ENCODE assay signal across 8 mouse cellular contexts in genomic region chr3:108563309-108563708, GRCm38 (mm10). TPM values are rescaled to one million over a fixed set of nuclear protein-coding genes. Genes with fewer than 3 reads are reported as not detected.
DNase-seq lines count a peak whose midpoint lies in the region; ATAC-seq lines count a peak whose summit lies in the region.

No protein-coding gene starts in this region.

- H3K36me3 ChIP-seq in hindbrain, embryonic 12.5 days = peaks cover 18% of the 10 kb centered on the region

- no peaks in the 10 kb centered on the region for H3K27me3 ChIP-seq in hindbrain, embryonic 12.5 days

- 0 out of 2 replicates have a peak overlapping the region, but pooled peaks have one; percentile 37 for H3K9ac ChIP-seq in hindbrain, embryonic 12.5 days

- peaks cover 22% of the 10 kb centered on the region for H3K4me1 ChIP-seq in hindbrain, embryonic 12.5 days

- no peak for ATAC-seq in hindbrain, embryonic 12.5 days (ENCODE audit: low FRiP score)

- H3K9me3 ChIP-seq in hindbrain, embryonic 12.5 days (replicated peaks) = no peaks in the 10 kb centered on the region

- peak overlapping the region; percentile 80 for H3K27ac ChIP-seq in hindbrain, embryonic 12.5 days

- peak; percentile 86 for DNase-seq in R1 (ENCODE audit: low read depth, low spot score)
- peak; percentile 91 to 92 for DNase-seq in cerebellum, postnatal 10 days
- peak; percentile 56 to 73 for DNase-seq in frontal cortex, postnatal 10 days (ENCODE audit: low spot score in 2 of 2)
- peak; percentile 63 to 81 for DNase-seq in layer of hippocampus, postnatal 14 days (ENCODE audit: low spot score in 2 of 2)
- peak; percentile 87 for DNase-seq in lung, postnatal 14 days
- DNase-seq in ovary, postnatal 36 days (ENCODE audit: low spot score) = peak; percentile 69
- DNase-seq in thymus, postnatal 14 days = peak; percentile 84

- WGBS in hindbrain, embryonic 12.5 days = 13% methylated on average over 4 of the region's 4 CpGs

- H3K4me3 ChIP-seq in hindbrain, embryonic 12.5 days = peak overlapping the region; percentile 73

- peak overlapping the region; percentile 63 for H3K4me2 ChIP-seq in hindbrain, embryonic 12.5 days (replicated peaks)

RNA-seq across cellular contexts. Expression of gene Tmem167b, which starts 1.0 kb away (rescaled TPM):
- 60.3 and 66.8 TPM in 2 replicates for polyA plus RNA-seq in hindbrain, embryonic 12.5 days (2016; fragmentation: Nextera tagmentation; extraction: Ambion mirVana)
- 10 to 100 TPM; 44.4 to 45.3 TPM for total RNA-seq in layer of hippocampus, postnatal 14 days (2021)

RNA-seq across cellular contexts. Expression of gene Taf13, which starts 8.2 kb away (rescaled TPM):
- 66.0 and 70.5 TPM in 2 replicates for polyA plus RNA-seq in hindbrain, embryonic 12.5 days (2016; fragmentation: Nextera tagmentation; extraction: Ambion mirVana)
- total RNA-seq in layer of hippocampus, postnatal 14 days (2021) = 10 to 100 TPM; 37.0 to 43.6 TPM

RNA-seq across cellular contexts. Expression of gene 5330417C22Rik, which starts 27.0 kb away (rescaled TPM):
- 3.1 and 5.9 TPM in 2 replicates for polyA plus RNA-seq in hindbrain, embryonic 12.5 days (2016; fragmentation: Nextera tagmentation; extraction: Ambion mirVana)
- total RNA-seq in layer of hippocampus, postnatal 14 days (2021) = 10 to 100 TPM; 17.1 to 19.7 TPM

RNA-seq across cellular contexts. Expression of gene Wdr47, which starts 27.8 kb away (rescaled TPM):
- 66.8 and 72.2 TPM in 2 replicates for polyA plus RNA-seq in hindbrain, embryonic 12.5 days (2016; fragmentation: Nextera tagmentation; extraction: Ambion mirVana)
- 100 to 1,000 TPM; 125 to 127 TPM for total RNA-seq in layer of hippocampus, postnatal 14 days (2021)

RNA-seq across cellular contexts. Expression of gene 1700013F07Rik, which starts 29.4 kb away (rescaled TPM):
- polyA plus RNA-seq in hindbrain, embryonic 12.5 days (2016; fragmentation: Nextera tagmentation; extraction: Ambion mirVana) = 1.2 and 2.2 TPM in 2 replicates
- 1 to 10 TPM; 2.0 to 2.9 TPM for total RNA-seq in layer of hippocampus, postnatal 14 days (2021)
